Mouse (Mus musculus) midbrain, embryonic 13.5 days (tissue): ENCODE measurements around the gene Gm21988. TPM values are rescaled to one million over a fixed set of nuclear protein-coding genes. Genes with fewer than 3 reads are reported as not detected.

ENCODE experiments used
- ATAC-seq: fragments of 200-750 bp; cut with Nextera tagmentation; 2 replicates; pipeline ENCODE4 v1.8.0; 2017; ENCODE audit warnings: mild to moderate bottlenecking, moderate TSS enrichment, moderate library complexity
- H3K27ac ChIP-seq: fragments of 300-500 bp; sonication (generic); 2 replicates; pipeline ENCODE4 v1.5.1; 2015; ENCODE audit warnings: inconsistent platforms, mild to moderate bottlenecking, moderate library complexity
- H3K27me3 ChIP-seq: fragments of 300-500 bp; sonication (generic); 2 replicates; pipeline ENCODE4 v1.6.1; 2015; ENCODE audit warnings: mild to moderate bottlenecking, inconsistent platforms
- H3K36me3 ChIP-seq: fragments of 300-500 bp; sonication (generic); 2 replicates; pipeline ENCODE4 v1.6.1; 2015; ENCODE audit warnings: mild to moderate bottlenecking, inconsistent platforms
- H3K4me1 ChIP-seq: fragments of 300-500 bp; sonication (generic); replicated peaks from 2 replicates; pipeline ENCODE4 v1.6.1; 2015; ENCODE audit warnings: inconsistent platforms
- H3K4me2 ChIP-seq: fragments of 300-500 bp; sonication (generic); replicated peaks from 2 replicates; pipeline ENCODE4 v1.6.1; 2015; ENCODE audit warnings: moderate library complexity, mild to moderate bottlenecking, inconsistent platforms
- H3K4me3 ChIP-seq: fragments of 300-500 bp; sonication (generic); replicated peaks from 2 replicates; pipeline ENCODE4 v1.5.1; 2015; ENCODE audit warnings: mild to moderate bottlenecking, inconsistent platforms
- H3K9ac ChIP-seq: fragments of 300-500 bp; sonication (generic); replicated peaks from 2 replicates; pipeline ENCODE4 v1.6.1; 2015; ENCODE audit warnings: mild to moderate bottlenecking, inconsistent platforms
- H3K9me3 ChIP-seq: fragments of 300-500 bp; sonication (generic); 2 replicates; pipeline ENCODE4 v1.6.1; 2016; ENCODE audit warnings: mild to moderate bottlenecking, inconsistent platforms
- WGBS: fragments of 180-500 bp; shearing (Covaris S2); methylation state at CpG from one replicate; pipeline ENCODE4 v1.1.7; 2015; 5-methylcytosine and 5-hydroxymethylcytosine counted together
- polyA plus RNA-seq: library from polyadenylated mRNA; unstranded; fragments of >200 nt; fragmentation: Nextera tagmentation; extraction: Ambion mirVana; gene quantifications from 2 replicates; pipeline ENCODE4 v1.2.1, GENCODE M21; 2015

Gm21988 gene
- polyA plus RNA-seq, 1 experiment from 2014 or later: 15.0 TPM

DNA sequence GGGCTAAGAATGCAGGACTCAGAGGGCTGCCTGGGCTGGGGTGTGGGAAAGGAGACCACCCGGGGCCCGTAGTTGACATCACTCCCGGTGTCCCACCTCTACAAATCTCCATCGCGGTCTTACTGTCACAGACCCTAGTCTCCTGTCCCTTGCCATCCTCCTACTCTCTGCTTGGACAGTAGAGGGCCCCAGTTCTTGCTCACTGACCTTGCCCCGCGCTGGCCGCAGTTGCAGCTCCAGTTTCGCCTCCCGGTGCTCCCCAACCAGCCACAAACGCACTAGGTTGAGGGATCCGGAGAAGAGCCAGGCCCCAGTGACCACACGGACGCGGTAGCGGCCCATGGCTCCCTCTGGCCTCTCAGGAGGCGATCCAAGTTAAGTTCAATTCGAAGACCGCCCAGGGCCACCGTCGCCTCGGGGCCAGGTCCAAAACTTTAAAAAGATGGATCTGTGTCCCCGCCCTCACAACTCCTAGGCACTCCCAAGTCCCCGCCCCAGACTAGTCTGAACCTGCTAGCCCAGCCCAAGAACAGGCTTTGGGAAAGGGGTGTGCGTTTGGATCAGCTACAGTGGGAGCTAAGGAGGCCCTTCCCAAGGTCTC lies 15.4 kb upstream of the Gm21988 start, which contains the start of gene Alox12:
Gene Alox12, minus strand, starts transcription at position 423 of the 601 bp plus-strand sequence.
- Histone ChIP-seq H3K4me2 (peak within 1 kb of the TSS; percentile 37), H3K4me3 (peak within 1 kb of the TSS; percentile 23), H3K27me3 (peaks cover 57% of the 10 kb centered on the region), H3K36me3 (no peaks in the 10 kb centered on the region), H3K9me3 (no peaks in the 10 kb centered on the region), H3K27ac (no peak within 1 kb of the TSS), H3K4me1 (peaks cover 11% of the 10 kb centered on the region), H3K9ac (no peak within 1 kb of the TSS)
- no peak for ATAC-seq
- WGBS: 2% methylated on average over 25 of the region's 25 CpGs

DNA sequence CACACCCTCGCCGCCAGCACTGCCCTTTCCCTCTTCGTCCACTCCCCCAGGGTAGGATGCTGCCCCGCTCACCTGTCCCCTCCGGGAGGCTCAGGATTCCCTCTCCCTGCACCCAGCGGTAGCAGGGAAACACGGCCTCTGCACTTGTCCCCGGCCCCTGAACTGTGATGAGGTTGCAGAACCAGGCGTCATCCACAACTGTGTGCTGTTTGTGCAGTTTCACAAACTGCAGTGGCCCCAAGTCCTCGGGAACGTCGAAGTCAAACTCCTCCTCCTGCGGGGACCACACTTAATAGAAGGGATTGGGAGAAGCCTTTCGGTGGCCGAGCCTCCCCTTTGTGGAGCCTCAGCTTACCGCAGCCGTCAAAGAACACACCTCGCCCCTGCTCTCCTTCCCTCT lies 14.7 kb upstream of the Gm21988 start:
- peak overlapping the region; percentile 23 for H3K4me3 ChIP-seq
- ATAC-seq: no peak

DNA sequence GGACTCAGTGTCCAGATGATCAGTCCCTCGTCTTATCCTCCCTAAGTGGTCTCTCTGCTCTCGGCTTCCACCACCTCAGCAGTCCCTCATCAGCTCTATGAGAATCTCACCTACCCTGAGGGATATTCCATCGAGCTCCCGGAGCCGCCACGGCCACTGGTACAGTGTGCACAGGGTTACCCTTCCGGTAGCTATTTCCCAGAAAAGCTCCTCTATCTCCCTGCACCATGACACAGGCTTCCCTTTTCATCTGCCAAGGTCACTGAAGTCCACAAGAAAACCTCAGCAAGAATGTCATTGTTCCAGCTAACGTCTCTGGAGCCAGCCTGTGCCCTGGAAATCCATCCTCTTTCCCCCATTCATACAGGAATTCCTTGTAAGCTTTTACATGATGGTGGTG lies 12.2 kb upstream of the Gm21988 start:
- ATAC-seq: no peak
- Histone ChIP-seq H3K36me3 (no peaks in the 10 kb centered on the region), H3K4me3 (no peak overlapping the region), H3K4me2 (no peak overlapping the region), H3K4me1 (peaks cover 11% of the 10 kb centered on the region), H3K9ac (no peak overlapping the region), H3K27ac (no peak overlapping the region), H3K27me3 (peaks cover 62% of the 10 kb centered on the region), H3K9me3 (no peaks in the 10 kb centered on the region)
- WGBS: 73% methylated on average over 8 of the region's 8 CpGs

More for the DNA sequence above, 14.7 kb upstream of the Gm21988 start:
- 6% methylated on average over 18 of the region's 18 CpGs for WGBS
- Histone ChIP-seq H3K4me2 (peak overlapping the region; percentile 37; the same call in 1 of the 2 replicates), H3K27me3 (peaks cover 57% of the 10 kb centered on the region), H3K27ac (no peak overlapping the region), H3K9ac (no peak overlapping the region), H3K36me3 (no peaks in the 10 kb centered on the region), H3K4me1 (peaks cover 11% of the 10 kb centered on the region), H3K9me3 (no peaks in the 10 kb centered on the region)

DNA sequence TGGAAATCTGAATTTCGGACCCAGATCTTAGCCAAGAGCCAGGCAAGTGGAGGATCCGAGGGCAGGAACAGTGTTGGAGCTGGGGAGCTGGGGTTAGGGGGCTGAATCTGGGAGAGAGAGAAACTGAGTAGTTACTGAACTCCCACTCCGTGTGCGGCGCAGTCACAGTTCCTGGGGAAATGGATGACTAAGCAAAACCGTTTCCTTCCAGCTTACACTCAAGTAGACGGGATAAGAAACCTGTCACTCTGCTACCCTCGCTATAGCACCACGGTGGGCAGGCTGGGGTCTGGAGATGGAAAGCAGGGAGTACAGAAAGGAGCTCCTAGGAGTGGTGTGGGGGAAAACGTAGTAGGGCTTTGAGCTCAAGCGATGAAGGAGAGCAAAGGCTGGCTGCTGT lies 10.5 kb upstream of the Gm21988 start:
- no peak overlapping the region for H3K4me3 ChIP-seq
- H3K4me1 ChIP-seq: peaks cover 10% of the 10 kb centered on the region
- H3K9ac ChIP-seq: no peak overlapping the region
- 79% methylated on average over 11 of the region's 11 CpGs for WGBS
- ATAC-seq: no peak
- H3K27me3 ChIP-seq: peaks cover 55% of the 10 kb centered on the region
- no peak overlapping the region for H3K4me2 ChIP-seq
- no peak overlapping the region for H3K27ac ChIP-seq
- no peaks in the 10 kb centered on the region for H3K9me3 ChIP-seq
- H3K36me3 ChIP-seq: no peaks in the 10 kb centered on the region

DNA sequence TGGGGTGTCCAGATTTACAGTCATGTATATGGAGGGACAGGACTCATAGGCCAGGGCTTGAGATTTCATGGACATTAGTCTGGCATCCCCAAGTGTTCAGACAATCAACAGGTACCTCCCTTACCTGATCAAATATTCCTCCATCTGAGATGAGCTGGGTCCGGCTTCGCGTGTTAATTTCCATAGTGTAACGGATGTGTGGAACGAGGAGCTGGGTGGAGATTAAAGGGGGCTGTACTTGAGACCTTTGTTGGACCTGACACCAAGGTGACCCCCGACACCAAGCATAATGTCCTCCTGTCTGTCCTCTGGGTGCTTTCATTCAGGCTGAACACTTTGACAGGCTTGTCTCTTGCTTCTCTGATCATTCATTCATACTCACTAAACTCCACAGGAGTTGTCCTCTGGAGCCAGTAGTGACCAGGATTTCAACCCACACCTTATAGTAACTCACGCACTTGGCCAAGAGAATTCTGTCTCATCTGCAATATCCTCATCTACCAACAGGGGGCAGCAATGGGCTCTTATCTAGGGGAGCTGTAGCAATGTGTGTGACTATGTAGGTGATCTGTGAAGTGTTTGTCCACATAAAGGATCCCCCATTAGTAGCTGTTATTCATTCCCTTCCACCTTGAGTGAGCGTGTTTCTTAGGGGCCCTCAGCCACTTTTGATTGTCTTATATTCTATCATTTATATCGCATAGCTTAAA lies 7.7 kb upstream of the Gm21988 start:
- no peak overlapping the region for H3K27ac ChIP-seq
- H3K4me2 ChIP-seq: no peak overlapping the region
- ATAC-seq: no peak
- H3K4me1 ChIP-seq: no peaks in the 10 kb centered on the region
- H3K36me3 ChIP-seq: no peaks in the 10 kb centered on the region
- peaks cover 31% of the 10 kb centered on the region for H3K27me3 ChIP-seq
- no peaks in the 10 kb centered on the region for H3K9me3 ChIP-seq
- no peak overlapping the region for H3K9ac ChIP-seq
- H3K4me3 ChIP-seq: no peak overlapping the region
- 49% methylated on average over 9 of the region's 9 CpGs for WGBS

DNA sequence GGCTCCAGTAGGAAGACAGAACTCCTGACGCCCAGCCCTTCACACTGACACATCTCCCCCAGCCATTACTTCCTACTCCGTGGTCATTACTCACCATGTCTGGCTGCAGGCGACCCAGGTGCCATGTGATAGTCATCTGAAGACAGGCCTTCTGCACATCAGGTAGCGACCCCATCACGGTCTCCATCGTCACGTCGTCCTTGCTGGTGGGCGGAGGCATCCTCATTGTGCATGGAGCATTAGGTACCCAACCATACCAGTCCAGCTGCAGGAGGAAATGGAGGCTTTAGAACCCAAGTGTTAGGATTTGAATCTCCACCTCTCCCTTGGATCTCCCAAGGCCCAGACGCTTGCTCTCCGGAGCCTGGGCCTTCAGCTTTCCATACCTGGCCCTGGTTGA lies 3.0 kb upstream of the Gm21988 start:
- Histone ChIP-seq H3K27me3 (peaks cover 11% of the 10 kb centered on the region), H3K9me3 (no peaks in the 10 kb centered on the region), H3K4me1 (peaks cover 22% of the 10 kb centered on the region), H3K36me3 (no peaks in the 10 kb centered on the region), H3K4me2 (no peak overlapping the region), H3K27ac (no peak overlapping the region), H3K4me3 (no peak overlapping the region), H3K9ac (no peak overlapping the region)
- 73% methylated on average over 11 of the region's 11 CpGs for WGBS
- ATAC-seq: no peak

DNA sequence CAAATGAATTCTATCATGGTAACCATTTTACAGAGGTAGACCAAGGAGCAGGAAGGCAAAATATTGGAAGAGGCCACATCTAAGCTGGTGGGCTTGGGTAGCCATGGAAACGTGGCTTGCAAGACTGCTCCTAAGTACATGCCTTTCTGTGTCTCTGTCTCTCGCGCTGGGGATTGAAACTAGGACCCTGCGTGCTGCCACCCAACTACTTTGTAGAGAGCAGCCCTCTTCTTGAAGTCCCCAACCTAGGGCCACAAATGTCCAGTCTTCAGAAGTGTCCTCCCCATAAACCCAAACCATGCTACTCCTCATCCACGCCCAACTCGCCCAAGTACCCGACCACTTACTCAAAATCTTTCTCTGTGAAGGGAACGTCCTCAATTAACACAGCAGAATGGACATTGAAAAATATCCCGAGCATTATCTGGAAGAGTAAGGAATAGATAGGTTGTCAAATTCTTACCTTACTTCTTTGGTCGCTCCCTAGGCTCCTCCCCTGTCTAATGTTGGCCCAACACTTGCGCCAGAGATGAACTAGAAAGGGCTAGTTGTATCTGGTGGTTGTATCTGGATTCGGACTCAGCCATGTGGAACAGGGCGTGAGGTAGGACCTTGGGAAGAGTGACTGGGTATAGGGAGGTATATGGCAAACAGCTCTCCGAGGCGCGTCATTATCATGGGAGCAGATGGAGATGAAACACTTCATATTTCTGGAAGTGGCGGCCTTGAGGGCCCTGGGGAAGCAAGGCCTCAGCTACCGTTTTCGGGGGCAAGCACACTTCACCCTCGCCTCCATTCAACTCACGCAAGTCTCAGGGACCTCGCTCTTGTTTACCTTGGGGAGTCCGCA lies 814 bp downstream of the Gm21988 start:
- 13% methylated on average over 23 of the region's 23 CpGs for WGBS
- peak overlapping the region; percentile 96 for H3K4me3 ChIP-seq
- H3K4me2 ChIP-seq: peak overlapping the region; percentile 99
- peaks cover 18% of the 10 kb centered on the region for H3K36me3 ChIP-seq
- H3K9me3 ChIP-seq: no peaks in the 10 kb centered on the region
- ATAC-seq: no peak
- peak overlapping the region; percentile 91 for H3K27ac ChIP-seq
- H3K4me1 ChIP-seq: peaks cover 38% of the 10 kb centered on the region
- H3K9ac ChIP-seq: peak overlapping the region; percentile 85
- H3K27me3 ChIP-seq: no peaks in the 10 kb centered on the region

DNA sequence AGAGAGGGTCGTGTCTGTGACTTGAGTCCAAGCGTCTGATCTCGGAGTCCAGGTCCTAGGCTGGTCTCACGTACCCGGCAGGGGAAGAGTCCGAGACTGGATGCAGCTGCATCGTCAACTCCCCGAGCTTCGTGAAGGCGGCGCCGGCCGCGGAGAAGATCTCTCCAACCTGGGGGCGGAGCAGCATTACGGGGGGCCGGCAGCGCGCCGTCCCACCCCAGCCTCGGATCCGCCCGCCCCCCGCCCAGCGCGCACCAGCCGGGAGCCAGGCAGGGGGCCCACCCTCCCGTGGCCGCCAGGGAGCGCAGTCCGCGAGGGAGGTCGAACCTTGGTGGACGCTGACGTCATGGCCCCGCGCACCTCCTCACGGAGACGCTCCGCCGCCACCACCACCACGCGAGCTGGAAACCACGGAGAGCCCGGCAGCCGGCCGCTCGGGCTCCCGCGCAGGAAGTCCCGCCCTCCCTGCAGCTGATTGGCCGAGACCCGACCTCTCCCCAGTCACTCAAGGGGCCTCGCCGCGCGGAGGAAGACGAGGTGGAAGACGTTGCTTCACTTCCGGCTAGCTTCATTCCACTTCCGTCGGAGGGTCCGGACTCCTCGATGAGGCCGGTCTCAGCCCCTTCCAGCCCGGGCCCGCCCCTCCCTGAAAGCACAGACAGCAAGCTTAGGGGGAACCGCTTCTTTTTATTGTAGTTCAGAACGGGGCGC lies 2.0 kb downstream of the Gm21988 start, which contains the start of gene 0610010K14Rik:
Gene 0610010K14Rik, minus strand, starts transcription at position 458 of the 711 bp plus-strand sequence.
- Histone ChIP-seq H3K27me3 (no peaks in the 10 kb centered on the region), H3K9ac (peak within 1 kb of the TSS; percentile 86), H3K27ac (peak within 1 kb of the TSS; percentile 94), H3K9me3 (no peaks in the 10 kb centered on the region), H3K4me1 (peaks cover 46% of the 10 kb centered on the region), H3K36me3 (peaks cover 18% of the 10 kb centered on the region), H3K4me3 (peak within 1 kb of the TSS; percentile 96), H3K4me2 (peak within 1 kb of the TSS; percentile 99)
- peak; percentile 95 for ATAC-seq
- under 1% methylated on average over 70 of the region's 70 CpGs for WGBS

DNA sequence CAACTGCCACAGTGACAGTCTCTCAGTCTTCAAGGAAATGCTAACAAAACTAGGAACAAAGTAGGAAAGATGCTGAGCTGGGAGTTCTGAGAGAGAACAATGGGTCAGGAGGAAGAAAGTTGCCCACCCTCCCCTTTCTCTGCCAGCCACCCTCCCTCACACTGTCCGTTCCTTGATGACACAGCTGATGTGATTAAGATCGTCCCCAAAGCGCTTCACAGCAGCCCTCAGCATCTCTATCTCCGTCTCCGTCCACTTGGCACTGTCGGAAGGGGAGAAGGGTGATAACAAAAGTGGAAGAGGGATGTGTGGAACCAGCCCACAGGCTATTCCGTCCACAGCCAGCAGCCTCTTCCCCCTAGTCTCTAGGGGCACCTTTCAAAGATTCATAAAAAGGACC lies 2.9 kb downstream of the Gm21988 start:
- peak overlapping the region; percentile 94 for H3K27ac ChIP-seq
- WGBS: 33% methylated on average over 7 of the region's 7 CpGs
- ATAC-seq: no peak
- peak overlapping the region; percentile 96 for H3K4me3 ChIP-seq
- H3K27me3 ChIP-seq: no peaks in the 10 kb centered on the region
- peaks cover 50% of the 10 kb centered on the region for H3K4me1 ChIP-seq
- H3K4me2 ChIP-seq: peak overlapping the region; percentile 99
- H3K36me3 ChIP-seq: peaks cover 18% of the 10 kb centered on the region
- peak overlapping the region; percentile 86 for H3K9ac ChIP-seq
- H3K9me3 ChIP-seq: no peaks in the 10 kb centered on the region

DNA sequence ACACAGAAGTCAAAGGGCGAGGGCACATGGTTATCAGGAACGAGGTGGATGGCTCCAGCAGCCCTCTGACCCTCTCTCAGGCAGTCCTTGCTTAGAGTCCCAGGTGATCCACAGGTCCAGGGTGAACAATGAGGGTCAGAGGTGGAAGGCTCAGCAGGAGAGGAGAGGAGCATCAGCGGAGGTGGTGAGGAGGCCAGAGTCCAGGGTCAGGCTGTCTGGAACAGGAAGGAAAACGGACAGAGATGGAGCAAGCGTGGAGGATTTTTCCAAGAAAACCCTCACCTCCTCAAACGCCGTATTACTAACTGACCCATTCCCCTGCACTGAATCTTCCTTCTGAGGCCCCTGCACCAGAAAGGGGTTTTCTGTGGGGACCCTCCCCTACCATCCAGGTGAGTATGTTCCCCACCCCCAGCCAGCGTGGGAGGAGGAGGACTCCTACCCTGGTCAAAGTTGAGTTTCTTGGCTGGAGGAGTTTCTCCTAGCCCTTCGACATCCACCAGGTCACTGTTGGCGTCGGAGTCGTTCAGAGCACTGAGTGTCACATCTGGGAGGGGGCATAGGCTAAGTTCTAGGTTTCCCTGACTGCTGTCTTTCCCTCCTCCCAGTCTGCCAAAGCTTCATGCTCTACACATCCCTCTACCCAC lies 4.3 kb downstream of the Gm21988 start:
- Histone ChIP-seq H3K9me3 (no peaks in the 10 kb centered on the region), H3K9ac (no peak overlapping the region), H3K27me3 (peaks cover 7% of the 10 kb centered on the region), H3K27ac (no peak overlapping the region), H3K4me2 (no peak overlapping the region), H3K4me1 (peaks cover 44% of the 10 kb centered on the region), H3K4me3 (no peak overlapping the region), H3K36me3 (peaks cover 18% of the 10 kb centered on the region)
- ATAC-seq: no peak
- 93% methylated on average over 12 of the region's 12 CpGs for WGBS

DNA sequence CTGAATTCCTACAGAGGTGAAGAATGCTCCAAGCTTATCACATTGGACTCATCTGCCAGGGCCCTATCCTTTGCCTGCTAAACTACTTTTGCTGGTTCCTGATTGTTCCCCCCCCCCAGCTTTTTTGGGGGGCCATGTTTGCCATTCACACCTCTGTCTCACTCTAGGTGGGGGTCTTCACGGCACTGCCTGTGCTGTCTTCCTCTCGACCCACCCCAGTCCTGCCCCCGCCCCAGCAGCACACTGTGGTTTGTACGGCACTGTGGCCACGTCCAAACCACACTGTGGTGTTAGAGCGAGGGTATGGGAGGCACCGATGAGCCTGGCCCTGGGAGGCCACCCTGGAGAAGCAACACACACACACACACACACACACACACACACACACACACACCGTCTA lies 5.1 kb downstream of the Gm21988 start:
- 90% methylated on average over 7 of the region's 8 CpGs for WGBS
- Histone ChIP-seq H3K36me3 (peaks cover 18% of the 10 kb centered on the region), H3K27me3 (peaks cover 16% of the 10 kb centered on the region), H3K9me3 (no peaks in the 10 kb centered on the region), H3K27ac (no peak overlapping the region), H3K4me2 (no peak overlapping the region), H3K4me1 (peaks cover 49% of the 10 kb centered on the region), H3K4me3 (no peak overlapping the region), H3K9ac (no peak overlapping the region)
- ATAC-seq: no peak
